Mouse (Mus musculus) olfactory bulb, adult 2 months (tissue): Measurements from ENCODE around the gene Dyrk2.

Experiments
- CTCF ChIP-seq: fragments of 200-500 bp; IDR thresholded peaks from 2 replicates; pipeline ENCODE4 v1.5.1; 2012; ENCODE audit warnings: low read depth, mild to moderate bottlenecking, low read length, moderate library complexity; ENCODE audit not compliant: insufficient read depth
- POLR2A ChIP-seq: fragments of 200-500 bp; IDR thresholded peaks from 2 replicates; pipeline ENCODE4 v1.6.1; 2012; ENCODE audit warnings: mild to moderate bottlenecking, low read depth, low read length, moderate library complexity; ENCODE audit not compliant: insufficient read depth

- TF ChIP-seq CTCF = no peak
- no peak for TF ChIP-seq POLR2A
These were observed 49.1 kb downstream of the Dyrk2 start for GRCm38 (mm10) chr10:118820901-118821300.
